Mouse (Mus musculus) testis, adult 10 weeks (tissue): ENCODE results near the gene Mecp2. TPM values are rescaled to one million over a fixed set of nuclear protein-coding genes. Genes with fewer than 3 reads are reported as not detected.

Source experiments
- polyA plus RNA-seq: library from polyadenylated mRNA; stranded (reverse); fragments of 350-450 nt; fragmentation: Illumina TruSeq; extraction: RNeasy Lipid Tissue Mini Kit (QIAGEN cat#74804); gene quantifications from one replicate; pipeline ENCODE4 v1.2.3, GENCODE M21; 2014; ENCODE audit warnings: low read depth, low replicate concordance

Mecp2 gene
- 2.5 TPM for polyA plus RNA-seq

DNA sequence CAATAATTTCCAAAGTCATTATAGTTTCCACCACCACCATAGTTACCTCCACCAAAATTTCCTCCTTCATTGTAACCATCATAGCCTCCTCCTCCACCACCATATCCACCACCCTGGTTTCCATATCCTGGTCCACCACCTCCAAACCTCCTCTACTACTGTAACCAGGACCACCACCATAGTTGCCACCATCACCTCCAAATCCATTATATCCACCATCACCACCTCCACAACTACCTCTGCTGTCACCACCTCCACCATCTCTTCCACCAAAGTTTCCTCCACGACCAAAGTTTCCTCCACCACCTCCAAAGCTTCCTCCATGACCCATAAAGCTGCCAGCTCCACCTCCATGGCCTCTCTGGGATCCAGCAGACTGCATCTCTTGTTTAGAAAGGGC lies at the start of gene Mecp2:
Gene Mecp2, minus strand, starts transcription at position 101 of the 400 bp plus-strand sequence.

DNA sequence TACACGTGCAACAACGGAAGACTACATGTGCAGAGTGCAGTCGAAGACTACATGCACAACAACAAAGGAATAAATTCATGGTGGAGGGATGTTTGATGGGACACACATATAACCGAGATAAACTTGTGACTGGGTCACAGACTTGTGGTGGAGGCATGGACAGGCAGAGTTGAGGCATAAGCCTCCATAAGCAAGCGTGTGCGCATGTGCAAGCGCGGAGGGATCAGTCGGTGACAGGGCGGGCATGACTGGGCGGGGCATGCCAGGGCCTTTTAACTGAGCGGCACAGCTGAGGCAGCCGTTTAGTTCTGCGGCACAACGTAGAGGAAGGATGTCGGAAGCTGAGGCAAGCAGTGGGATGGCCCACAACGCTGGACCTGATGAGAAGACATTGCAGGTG lies 41.8 kb upstream of the Mecp2 start, which contains the start of gene Tktl1:
Gene Tktl1, plus strand, starts transcription at position 301 of the 400 bp plus-strand sequence.

DNA sequence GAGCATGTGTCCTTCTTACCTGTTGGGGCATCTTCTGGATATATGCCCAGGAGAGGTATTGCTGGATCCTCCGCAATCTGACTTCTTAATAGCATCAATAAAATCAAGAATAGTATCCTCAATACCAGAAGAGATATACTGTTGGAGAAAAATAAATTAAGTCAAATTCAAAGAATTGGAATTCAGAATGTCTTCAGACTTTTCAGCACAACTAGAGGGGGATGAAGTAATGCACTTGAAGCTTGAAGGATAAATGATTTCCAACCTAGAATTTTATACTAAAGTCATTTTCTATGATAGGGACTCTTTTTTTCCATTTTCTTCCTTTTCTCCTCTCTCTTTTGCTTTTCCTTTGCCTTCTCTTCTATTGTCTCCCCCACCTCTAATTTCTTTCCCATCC lies 32.6 kb upstream of the Mecp2 start, which contains the start of gene Tex28:
Gene Tex28, minus strand, starts transcription at position 101 of the 400 bp plus-strand sequence.

DNA sequence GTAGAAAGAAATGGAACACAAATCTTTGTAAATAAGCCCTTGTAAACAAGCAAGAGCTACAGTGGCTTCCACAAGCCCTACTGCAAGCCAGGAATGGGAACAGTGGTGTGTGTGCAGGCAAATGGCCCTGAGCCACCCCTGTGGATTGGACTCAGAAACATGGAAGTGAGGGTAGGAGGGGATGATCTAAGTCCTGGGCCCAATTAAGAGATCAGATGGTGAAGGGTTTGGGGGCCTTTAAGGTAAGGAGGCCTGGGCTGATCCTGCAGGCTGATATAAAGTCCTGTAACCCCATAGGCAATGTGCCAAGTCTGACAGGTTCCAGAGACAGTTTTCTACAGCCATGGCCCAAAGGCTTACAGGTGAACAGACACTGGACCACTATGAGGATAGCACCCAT lies 8.0 kb downstream of the Mecp2 start, which contains the start of gene Opn1mw:
Gene Opn1mw, plus strand, starts transcription at position 301 of the 400 bp plus-strand sequence.

DNA sequence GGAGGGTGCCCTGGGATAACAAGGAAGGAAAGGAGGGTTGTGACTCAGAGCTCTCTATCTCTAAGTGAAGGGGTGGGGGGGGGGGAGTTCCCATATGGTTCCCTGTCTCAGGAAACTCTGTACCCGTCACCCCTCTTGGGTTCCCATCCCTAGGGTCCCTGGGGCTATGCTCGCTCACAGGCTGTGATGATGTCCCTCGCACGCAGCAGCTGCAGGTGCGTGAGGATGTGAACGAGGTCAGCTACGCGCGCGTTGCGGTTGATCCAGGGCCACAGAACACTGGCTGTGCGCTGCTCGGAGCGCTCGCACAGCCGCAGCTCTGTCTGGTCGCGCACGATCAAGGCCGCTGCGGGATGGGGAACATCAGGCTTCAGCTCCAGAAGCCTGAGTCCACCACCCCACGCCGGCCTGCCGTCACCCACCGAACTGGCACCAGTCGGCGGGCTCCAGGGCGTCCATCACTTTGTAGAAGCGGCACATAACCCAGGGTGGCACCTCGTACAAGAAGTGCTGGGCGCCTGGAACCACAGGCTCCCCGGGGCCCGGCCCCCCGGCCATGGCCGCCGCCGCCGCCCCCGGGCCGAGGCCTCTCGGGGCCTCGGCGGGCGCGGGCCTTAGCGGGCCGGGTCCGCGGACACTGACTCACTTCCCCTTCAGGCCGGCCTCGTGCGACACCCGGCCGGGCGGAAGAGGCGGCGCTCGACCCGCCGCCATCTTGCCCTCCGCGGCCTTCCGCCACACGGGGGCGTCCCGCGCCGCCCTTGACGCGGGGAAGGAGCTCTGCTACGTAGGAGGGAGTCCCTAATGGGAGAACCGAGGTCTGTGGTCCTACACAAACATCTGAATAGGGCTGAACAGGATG lies 111.7 kb downstream of the Mecp2 start, which contains the start of gene Irak1:
Gene Irak1, minus strand, starts transcription at position 731 of the 862 bp plus-strand sequence.

Other genes with a start within 250 kb of the Mecp2 start
- not detected for gene Avpr2, start 243.3 kb downstream of the Mecp2 start, polyA plus RNA-seq
- gene L1cam, start 239.3 kb downstream of the Mecp2 start, polyA plus RNA-seq = not detected
- gene Arhgap4, start 213.5 kb downstream of the Mecp2 start, polyA plus RNA-seq = 0.07 TPM
- 1.2 TPM for gene Naa10, start 213.4 kb downstream of the Mecp2 start, polyA plus RNA-seq
- gene Renbp, start 204.5 kb downstream of the Mecp2 start, polyA plus RNA-seq = not detected
- 10.4 TPM for gene Hcfc1, start 169.0 kb downstream of the Mecp2 start, polyA plus RNA-seq
- 4.5 TPM for gene Irak1, start 111.4 kb downstream of the Mecp2 start, polyA plus RNA-seq
- not detected for gene Opn1mw, start 7.9 kb downstream of the Mecp2 start, polyA plus RNA-seq
- 2.9 TPM for gene Tex28, start 32.5 kb upstream of the Mecp2 start, polyA plus RNA-seq
- gene Tktl1, start 41.9 kb upstream of the Mecp2 start, polyA plus RNA-seq = 19.2 TPM
- 13.9 TPM for gene Flna, start 114.5 kb upstream of the Mecp2 start, polyA plus RNA-seq
- gene Emd, start 119.3 kb upstream of the Mecp2 start, polyA plus RNA-seq = 24.3 TPM
- 81.7 TPM for gene Rpl10, start 135.4 kb upstream of the Mecp2 start, polyA plus RNA-seq
- gene Taz, start 146.5 kb upstream of the Mecp2 start, polyA plus RNA-seq = 6.3 TPM
- gene Dnase1l1, start 147.0 kb upstream of the Mecp2 start, polyA plus RNA-seq = 2.2 TPM
- gene Atp6ap1, start 161.7 kb upstream of the Mecp2 start, polyA plus RNA-seq = 29.2 TPM
- 10.1 TPM for gene Gdi1, start 169.6 kb upstream of the Mecp2 start, polyA plus RNA-seq
- 2.9 TPM for gene Fam50a, start 177.7 kb upstream of the Mecp2 start, polyA plus RNA-seq
- not detected for gene Plxna3, start 193.7 kb upstream of the Mecp2 start, polyA plus RNA-seq
- gene Lage3, start 218.3 kb upstream of the Mecp2 start, polyA plus RNA-seq = 2.3 TPM
- gene Ubl4a, start 237.9 kb upstream of the Mecp2 start, polyA plus RNA-seq = 5.5 TPM
- 3.9 TPM for gene Slc10a3, start 238.0 kb upstream of the Mecp2 start, polyA plus RNA-seq